Mouse (Mus musculus) E14TG2a.4 (cell line): ENCODE data around the gene Slc25a12.

ENCODE experiments used
- H3K27me3 ChIP-seq: 2 replicates; pipeline ENCODE4 v1.6.1; 2014; ENCODE audit warnings: low read length, control low read depth; ENCODE audit not compliant: insufficient read depth
- H3K36me3 ChIP-seq: 2 replicates; pipeline ENCODE4 v1.6.1; 2014; ENCODE audit warnings: low read length, control low read depth; ENCODE audit not compliant: insufficient read depth
- H3K4me1 ChIP-seq: replicated peaks from 2 replicates; pipeline ENCODE4 v1.6.1; 2014; ENCODE audit warnings: low read depth, low read length, control low read depth
- H3K4me3 ChIP-seq: replicated peaks from 2 replicates; pipeline ENCODE4 v1.5.1; 2014; ENCODE audit warnings: mild to moderate bottlenecking, low read length
- H3K9me3 ChIP-seq: 2 replicates; pipeline ENCODE4 v1.6.1; 2014; ENCODE audit warnings: low read length, control low read depth
- CTCF ChIP-seq: conservative IDR thresholded peaks from 2 replicates; pipeline ENCODE4 v1.5.1; 2014; ENCODE audit warnings: low read length
- NANOG ChIP-seq: IDR thresholded peaks from 2 replicates; pipeline ENCODE4 v1.6.1; 2014; ENCODE audit warnings: borderline replicate concordance, low read length, mixed read lengths
- POU5F1 ChIP-seq: IDR thresholded peaks from 2 replicates; pipeline ENCODE4 v1.6.1; 2014; ENCODE audit warnings: low read length, borderline replicate concordance

The Slc25a12 gene

DNA sequence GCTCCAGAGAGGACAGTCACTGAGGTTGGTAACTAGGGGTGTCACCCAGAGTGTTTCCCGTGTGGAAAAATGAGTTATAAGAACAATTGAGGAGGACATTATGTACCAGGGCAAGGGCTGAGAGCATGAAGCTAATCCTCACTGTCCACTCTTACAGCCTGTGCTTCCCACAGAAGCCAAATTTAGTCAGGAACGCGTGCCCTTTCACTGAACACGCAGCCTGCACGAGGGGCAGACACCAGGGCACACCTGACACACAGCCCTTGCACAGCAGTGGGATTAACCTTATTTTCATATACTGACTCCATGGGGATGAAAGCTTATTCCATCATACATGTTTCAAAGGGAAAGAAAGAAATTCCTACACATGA, 13.5 kb downstream of the Slc25a12 start:
- H3K36me3 ChIP-seq = peaks cover 80% of the 10 kb centered on the region
- no peaks in the 10 kb centered on the region for H3K9me3 ChIP-seq
- H3K4me1 ChIP-seq = peaks cover 77% of the 10 kb centered on the region
- TF ChIP-seq POU5F1 (no peak), CTCF (no peak), NANOG (no peak)
- peak overlapping the region; percentile 44 for H3K4me3 ChIP-seq
- no peaks in the 10 kb centered on the region for H3K27me3 ChIP-seq

DNA sequence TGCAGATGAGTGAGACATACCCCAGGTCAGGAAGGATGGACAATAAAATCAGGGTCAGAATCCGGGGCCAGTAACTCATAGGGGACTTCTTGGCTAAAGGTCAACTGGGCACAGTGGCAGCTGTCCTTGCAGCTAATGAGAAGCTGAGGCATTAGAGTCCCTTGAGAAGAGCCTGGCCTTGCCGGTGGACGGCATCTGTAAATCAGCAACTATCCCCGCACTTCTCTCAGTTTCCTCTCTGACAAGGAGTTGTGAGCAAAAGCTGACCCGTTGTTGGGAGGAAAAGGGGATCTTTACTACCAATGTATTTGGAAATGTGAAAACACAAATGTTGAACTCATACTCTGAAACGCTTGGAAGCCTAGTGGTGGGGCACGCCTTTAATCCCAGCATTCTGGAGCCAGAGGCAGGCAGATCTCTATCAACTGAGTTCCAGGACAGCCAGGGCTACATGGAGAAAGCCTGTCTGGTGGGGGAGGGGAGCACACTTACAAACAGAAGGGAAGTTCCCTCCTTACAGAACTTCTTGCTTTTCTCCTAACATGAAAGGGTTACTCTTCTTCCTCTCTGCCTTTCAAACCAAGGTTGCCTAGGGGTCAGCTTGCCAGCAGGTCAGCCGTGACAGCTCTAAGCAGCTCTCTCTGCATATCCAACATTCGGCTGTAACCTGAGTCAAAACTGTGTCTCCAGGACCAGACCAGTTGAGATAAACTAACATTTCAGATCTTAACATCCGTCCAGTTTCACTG, 14.1 kb downstream of the Slc25a12 start:
- Histone ChIP-seq H3K9me3 (no peaks in the 10 kb centered on the region), H3K27me3 (no peaks in the 10 kb centered on the region), H3K4me1 (peaks cover 73% of the 10 kb centered on the region), H3K36me3 (peaks cover 82% of the 10 kb centered on the region), H3K4me3 (peak overlapping the region; percentile 44)
- TF ChIP-seq CTCF (no peak; the same call in 1 of the 2 replicates), POU5F1 (no peak), NANOG (no peak)

DNA sequence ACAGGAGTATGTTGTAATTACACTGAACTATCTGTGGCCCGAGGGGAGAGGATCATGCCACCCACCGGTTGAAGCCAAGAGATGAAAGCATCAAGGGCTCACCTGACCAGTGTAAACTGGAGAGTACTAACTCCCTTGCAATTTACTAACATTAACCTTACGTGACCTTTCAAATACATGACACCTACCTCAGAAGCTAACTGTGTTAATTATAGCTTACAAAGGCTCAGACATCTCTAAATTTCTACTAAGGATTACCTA, 15.9 kb downstream of the Slc25a12 start:
- peaks cover 66% of the 10 kb centered on the region for H3K36me3 ChIP-seq
- TF ChIP-seq CTCF = no peak
- no peaks in the 10 kb centered on the region for H3K27me3 ChIP-seq
- H3K9me3 ChIP-seq = no peaks in the 10 kb centered on the region
- H3K4me3 ChIP-seq = no peak overlapping the region
- peaks cover 64% of the 10 kb centered on the region for H3K4me1 ChIP-seq

GRCm38 (mm10) chr2:71350904-71351726, 16.4 kb downstream of the Slc25a12 start:
- peaks cover 62% of the 10 kb centered on the region for H3K36me3 ChIP-seq
- H3K4me1 ChIP-seq = peaks cover 66% of the 10 kb centered on the region
- TF ChIP-seq CTCF (no peak), NANOG (no peak), POU5F1 (no peak)
- 0 out of 2 replicates have a peak overlapping the region, but pooled peaks have one; percentile 14 for H3K4me3 ChIP-seq
- no peaks in the 10 kb centered on the region for H3K27me3 ChIP-seq
- no peaks in the 10 kb centered on the region for H3K9me3 ChIP-seq

- Histone ChIP-seq H3K27me3 (no peaks in the 10 kb centered on the region), H3K4me3 (peak overlapping the region; percentile 98), H3K9me3 (no peaks in the 10 kb centered on the region), H3K4me1 (peaks cover 64% of the 10 kb centered on the region), H3K36me3 (peaks cover 53% of the 10 kb centered on the region)
- TF ChIP-seq NANOG = no peak
- TF ChIP-seq POU5F1 = no peak
- no peak for TF ChIP-seq CTCF
Observed at GRCm38 (mm10) chr2:71350181-71350580, 17.4 kb downstream of the Slc25a12 start.

GRCm38 (mm10) chr2:71349511-71349910, 18.0 kb downstream of the Slc25a12 start:
- TF ChIP-seq POU5F1 (no peak), CTCF (no peak), NANOG (no peak)
- Histone ChIP-seq H3K4me1 (peaks cover 58% of the 10 kb centered on the region), H3K9me3 (no peaks in the 10 kb centered on the region), H3K36me3 (peaks cover 47% of the 10 kb centered on the region), H3K4me3 (peak overlapping the region; percentile 98), H3K27me3 (no peaks in the 10 kb centered on the region)

GRCm38 (mm10) chr2:71347732-71348490, 19.6 kb downstream of the Slc25a12 start:
- peaks cover 6% of the 10 kb centered on the region for H3K9me3 ChIP-seq
- no peak for TF ChIP-seq POU5F1
- TF ChIP-seq NANOG = no peak
- no peak for TF ChIP-seq CTCF
- H3K4me3 ChIP-seq = peak overlapping the region; percentile 98
- peaks cover 39% of the 10 kb centered on the region for H3K36me3 ChIP-seq
- no peaks in the 10 kb centered on the region for H3K27me3 ChIP-seq
- H3K4me1 ChIP-seq = peaks cover 42% of the 10 kb centered on the region

GRCm38 (mm10) chr2:71347160-71347559, 20.4 kb downstream of the Slc25a12 start:
- Histone ChIP-seq H3K36me3 (peaks cover 38% of the 10 kb centered on the region), H3K9me3 (peaks cover 6% of the 10 kb centered on the region), H3K4me1 (peaks cover 38% of the 10 kb centered on the region), H3K4me3 (peak overlapping the region; percentile 98), H3K27me3 (no peaks in the 10 kb centered on the region)
- TF ChIP-seq POU5F1 (no peak), CTCF (no peak), NANOG (no peak)
